Mouse (Mus musculus) kidney, embryonic 15.5 days (tissue): ENCODE data around the gene Fgfr2. TPM values are rescaled to one million over a fixed set of nuclear protein-coding genes. Genes with fewer than 3 reads are reported as not detected.

Source experiments
- ATAC-seq: fragments of 200-750 bp; cut with Nextera tagmentation; replicated peaks from 2 replicates; pipeline ENCODE4 v1.8.0; 2017; ENCODE audit warnings: moderate TSS enrichment; ENCODE audit not compliant: low FRiP score
- H3K27ac ChIP-seq: fragments of 300-500 bp; sonication (generic); 2 replicates; pipeline ENCODE4 v1.5.1; 2015; ENCODE audit warnings: mild to moderate bottlenecking, inconsistent platforms
- H3K27me3 ChIP-seq: fragments of 300-500 bp; sonication (generic); 2 replicates; pipeline ENCODE4 v1.6.1; 2015; ENCODE audit warnings: inconsistent platforms
- H3K36me3 ChIP-seq: fragments of 300-500 bp; sonication (generic); 2 replicates; pipeline ENCODE4 v1.6.1; 2015; ENCODE audit warnings: inconsistent platforms
- H3K4me1 ChIP-seq: fragments of 300-500 bp; sonication (generic); 2 replicates; pipeline ENCODE4 v1.6.1; 2015; ENCODE audit warnings: inconsistent platforms
- H3K4me2 ChIP-seq: fragments of 300-500 bp; sonication (generic); 2 replicates; pipeline ENCODE4 v1.6.1; 2015; ENCODE audit warnings: moderate library complexity, mild to moderate bottlenecking, inconsistent platforms
- H3K4me3 ChIP-seq: fragments of 300-500 bp; sonication (generic); replicated peaks from 2 replicates; pipeline ENCODE4 v1.5.1; 2015; ENCODE audit warnings: mild to moderate bottlenecking, inconsistent platforms
- H3K9ac ChIP-seq: fragments of 300-500 bp; sonication (generic); 2 replicates; pipeline ENCODE4 v1.6.1; 2015; ENCODE audit warnings: mild to moderate bottlenecking, inconsistent platforms
- H3K9me3 ChIP-seq: fragments of 300-500 bp; sonication (generic); replicated peaks from 2 replicates; pipeline ENCODE4 v1.6.1; 2016; ENCODE audit warnings: inconsistent platforms
- WGBS: fragments of 180-500 bp; shearing (Covaris S2); methylation state at CpG from one replicate; pipeline ENCODE4 v1.1.7; 2015; ENCODE audit warnings: mixed read lengths; 5-methylcytosine and 5-hydroxymethylcytosine counted together
- polyA plus RNA-seq: library from polyadenylated mRNA; unstranded; fragments of >200 nt; fragmentation: Nextera tagmentation; extraction: Ambion mirVana; gene quantifications from 2 replicates; pipeline ENCODE4 v1.2.1, GENCODE M21; 2015

Gene Fgfr2
- polyA plus RNA-seq, 1 experiment from 2014 or later = 104 TPM

DNA sequence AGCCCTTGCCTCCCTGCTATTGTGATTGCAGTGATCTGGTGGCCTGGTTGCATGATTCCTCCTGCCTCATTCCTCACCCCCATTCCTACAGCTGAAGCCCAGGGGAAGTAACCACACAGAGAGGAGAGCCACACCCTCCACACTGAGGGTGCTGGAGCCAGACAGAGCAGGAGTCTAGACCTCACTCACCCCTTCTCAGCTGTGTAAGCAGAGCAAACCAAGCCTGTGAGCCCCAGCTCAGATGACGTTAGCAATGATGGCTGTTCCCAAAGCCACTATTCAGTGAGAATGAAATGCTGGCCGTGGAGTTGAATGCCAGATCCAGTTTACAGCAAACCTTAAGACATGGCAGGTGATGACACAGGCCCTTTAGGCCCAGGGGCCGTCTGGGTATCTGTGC is 645.4 kb downstream of the Fgfr2 start:
- Histone ChIP-seq H3K36me3 (no peaks in the 10 kb centered on the region), H3K27ac (no peak overlapping the region), H3K9me3 (no peaks in the 10 kb centered on the region), H3K4me1 (peaks cover 7% of the 10 kb centered on the region), H3K9ac (no peak overlapping the region), H3K27me3 (no peaks in the 10 kb centered on the region), H3K4me2 (no peak overlapping the region), H3K4me3 (no peak overlapping the region)
- ATAC-seq = no peak
- 59% methylated on average over 3 of the region's 3 CpGs for WGBS

GRCm38 (mm10) chr7:132476491-132476890 is 646.7 kb downstream of the Fgfr2 start:
- Histone ChIP-seq H3K36me3 (no peaks in the 10 kb centered on the region), H3K27ac (no peak overlapping the region), H3K9me3 (no peaks in the 10 kb centered on the region), H3K4me3 (no peak overlapping the region), H3K4me2 (no peak overlapping the region), H3K27me3 (no peaks in the 10 kb centered on the region), H3K9ac (no peak overlapping the region), H3K4me1 (peaks cover 7% of the 10 kb centered on the region)
- WGBS = 90% methylated on average over 2 of the region's 2 CpGs
- ATAC-seq = no peak

DNA sequence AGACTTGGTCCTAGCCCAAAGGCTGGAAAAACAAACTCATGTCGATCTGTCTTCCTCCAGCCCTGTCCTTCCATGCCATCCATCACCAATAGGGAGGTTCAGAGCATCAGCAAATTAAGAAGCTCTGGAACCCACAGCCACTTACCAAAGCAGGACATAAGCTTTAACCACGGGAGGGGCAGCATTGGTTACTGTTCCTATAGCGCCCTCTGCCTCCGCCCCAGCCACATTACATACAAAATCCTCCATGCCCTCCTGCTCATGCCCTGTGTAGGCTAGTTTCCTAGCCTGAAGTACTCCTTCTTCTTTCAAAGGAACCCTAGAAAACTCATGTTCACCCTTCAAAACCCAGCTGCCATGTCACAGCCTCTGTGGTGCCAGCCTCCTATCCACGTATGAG is 648.1 kb downstream of the Fgfr2 start:
- Histone ChIP-seq H3K4me2 (no peak overlapping the region), H3K9me3 (no peaks in the 10 kb centered on the region), H3K36me3 (no peaks in the 10 kb centered on the region), H3K9ac (no peak overlapping the region), H3K4me1 (no peaks in the 10 kb centered on the region), H3K27ac (no peak overlapping the region), H3K27me3 (no peaks in the 10 kb centered on the region), H3K4me3 (no peak overlapping the region)
- 26% methylated on average over 5 of the region's 5 CpGs for WGBS
- no peak for ATAC-seq

GRCm38 (mm10) chr7:132471327-132471726 is 651.8 kb downstream of the Fgfr2 start:
- 52% methylated on average over 3 of the region's 3 CpGs for WGBS
- no peaks in the 10 kb centered on the region for H3K36me3 ChIP-seq
- ATAC-seq = no peak

DNA sequence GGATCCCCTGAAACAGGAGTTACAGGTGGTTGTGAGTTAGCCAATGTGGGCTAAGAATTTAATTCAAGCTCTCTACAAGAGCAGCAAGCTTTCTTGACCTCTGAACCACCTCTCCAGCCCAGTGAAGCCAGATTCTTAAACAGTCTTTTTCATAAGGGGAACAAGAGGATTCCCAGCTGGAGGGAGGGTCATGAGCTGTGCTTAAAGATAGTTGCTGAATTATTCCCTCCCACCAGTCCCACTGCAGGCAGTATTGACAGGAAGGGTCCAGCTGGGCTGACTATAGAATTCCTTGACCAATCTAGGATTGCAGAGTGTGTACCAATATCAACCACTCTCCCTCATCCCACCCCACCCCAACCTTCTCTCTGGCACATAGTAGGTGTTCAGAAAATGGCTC is 654.8 kb downstream of the Fgfr2 start:
- Histone ChIP-seq H3K9me3 (no peaks in the 10 kb centered on the region), H3K27ac (no peak overlapping the region), H3K27me3 (no peaks in the 10 kb centered on the region), H3K36me3 (no peaks in the 10 kb centered on the region), H3K9ac (no peak overlapping the region), H3K4me3 (no peak overlapping the region), H3K4me1 (no peaks in the 10 kb centered on the region), H3K4me2 (no peak overlapping the region)
- ATAC-seq = no peak

More at GRCm38 (mm10) chr7:132471327-132471726, 651.8 kb downstream of the Fgfr2 start:
- H3K27ac ChIP-seq = no peak overlapping the region
- H3K9ac ChIP-seq = no peak overlapping the region
- H3K9me3 ChIP-seq = no peaks in the 10 kb centered on the region
- H3K27me3 ChIP-seq = no peaks in the 10 kb centered on the region
- H3K4me2 ChIP-seq = no peak overlapping the region
- H3K4me1 ChIP-seq = no peaks in the 10 kb centered on the region
- no peak overlapping the region for H3K4me3 ChIP-seq

DNA sequence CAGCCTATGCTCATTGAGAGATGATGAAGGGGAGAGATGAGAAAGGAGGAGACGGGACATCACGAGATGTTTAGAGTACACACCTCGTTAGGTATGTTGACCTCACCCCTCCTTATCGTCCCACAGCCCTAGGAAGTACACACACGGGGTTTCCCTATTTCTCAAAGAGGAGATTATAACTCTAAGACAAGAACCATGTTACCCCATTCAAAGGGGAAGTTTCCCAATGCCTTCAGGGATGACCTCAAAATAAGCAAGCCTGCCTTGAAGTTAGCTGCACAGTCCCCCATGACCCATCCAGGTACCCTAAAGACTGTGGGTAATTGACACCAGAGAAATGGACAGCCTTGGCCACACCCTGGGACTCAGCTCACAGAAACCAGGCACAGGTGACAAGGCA is 657.3 kb downstream of the Fgfr2 start:
- 90% methylated on average over 5 of the region's 5 CpGs for WGBS
- H3K4me1 ChIP-seq = no peaks in the 10 kb centered on the region
- H3K4me2 ChIP-seq = no peak overlapping the region

DNA sequence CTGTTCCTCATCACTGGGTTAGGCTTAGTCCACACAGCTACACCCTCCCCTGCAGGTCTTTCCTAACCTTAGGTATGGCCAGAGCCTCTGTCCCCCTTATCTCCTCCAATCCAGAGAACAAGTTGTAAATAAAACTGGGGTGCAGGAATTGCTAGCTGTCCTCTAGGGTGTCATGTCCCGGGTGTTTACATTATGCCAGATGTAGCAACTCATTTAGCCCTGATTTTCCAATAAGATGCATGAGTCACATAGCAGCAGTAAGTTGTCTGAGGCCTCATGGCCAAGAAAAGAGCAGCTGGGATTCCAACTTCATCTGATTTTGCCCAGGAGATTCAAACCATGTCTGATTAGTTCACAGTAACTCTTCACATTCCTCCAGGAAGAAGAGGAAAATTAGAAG is 658.3 kb downstream of the Fgfr2 start:
- H3K9ac ChIP-seq = no peak overlapping the region
- no peak overlapping the region for H3K4me3 ChIP-seq
- H3K9me3 ChIP-seq = no peaks in the 10 kb centered on the region
- H3K27ac ChIP-seq = no peak overlapping the region
- H3K4me1 ChIP-seq = no peaks in the 10 kb centered on the region
- WGBS = 80% methylated on average over 1 of the region's 1 CpGs
- no peak for ATAC-seq
- no peaks in the 10 kb centered on the region for H3K36me3 ChIP-seq
- H3K27me3 ChIP-seq = no peaks in the 10 kb centered on the region
- H3K4me2 ChIP-seq = no peak overlapping the region

More for the DNA sequence above, 657.3 kb downstream of the Fgfr2 start:
- H3K27me3 ChIP-seq = no peaks in the 10 kb centered on the region
- H3K9ac ChIP-seq = no peak overlapping the region
- ATAC-seq = no peak
- no peak overlapping the region for H3K4me3 ChIP-seq
- H3K27ac ChIP-seq = no peak overlapping the region
- H3K36me3 ChIP-seq = no peaks in the 10 kb centered on the region
- H3K9me3 ChIP-seq = no peaks in the 10 kb centered on the region

GRCm38 (mm10) chr7:132458493-132458892 is 664.7 kb downstream of the Fgfr2 start:
- 56% methylated on average over 7 of the region's 7 CpGs for WGBS
- Histone ChIP-seq H3K4me1 (0 out of 2 replicates have a peak, but pooled peaks cover 2% of the 10 kb centered on the region), H3K9ac (no peak overlapping the region), H3K36me3 (no peaks in the 10 kb centered on the region), H3K27me3 (no peaks in the 10 kb centered on the region), H3K9me3 (no peaks in the 10 kb centered on the region), H3K27ac (no peak overlapping the region), H3K4me3 (no peak overlapping the region), H3K4me2 (no peak overlapping the region)
- ATAC-seq = no peak

GRCm38 (mm10) chr7:132455071-132455720 is 668.0 kb downstream of the Fgfr2 start:
- Histone ChIP-seq H3K27ac (no peak overlapping the region), H3K27me3 (no peaks in the 10 kb centered on the region), H3K4me1 (0 out of 2 replicates have a peak, but pooled peaks cover 2% of the 10 kb centered on the region), H3K9me3 (no peaks in the 10 kb centered on the region), H3K36me3 (no peaks in the 10 kb centered on the region), H3K9ac (no peak overlapping the region), H3K4me2 (no peak overlapping the region), H3K4me3 (no peak overlapping the region)
- WGBS = 42% methylated on average over 11 of the region's 11 CpGs
- ATAC-seq = no peak

DNA sequence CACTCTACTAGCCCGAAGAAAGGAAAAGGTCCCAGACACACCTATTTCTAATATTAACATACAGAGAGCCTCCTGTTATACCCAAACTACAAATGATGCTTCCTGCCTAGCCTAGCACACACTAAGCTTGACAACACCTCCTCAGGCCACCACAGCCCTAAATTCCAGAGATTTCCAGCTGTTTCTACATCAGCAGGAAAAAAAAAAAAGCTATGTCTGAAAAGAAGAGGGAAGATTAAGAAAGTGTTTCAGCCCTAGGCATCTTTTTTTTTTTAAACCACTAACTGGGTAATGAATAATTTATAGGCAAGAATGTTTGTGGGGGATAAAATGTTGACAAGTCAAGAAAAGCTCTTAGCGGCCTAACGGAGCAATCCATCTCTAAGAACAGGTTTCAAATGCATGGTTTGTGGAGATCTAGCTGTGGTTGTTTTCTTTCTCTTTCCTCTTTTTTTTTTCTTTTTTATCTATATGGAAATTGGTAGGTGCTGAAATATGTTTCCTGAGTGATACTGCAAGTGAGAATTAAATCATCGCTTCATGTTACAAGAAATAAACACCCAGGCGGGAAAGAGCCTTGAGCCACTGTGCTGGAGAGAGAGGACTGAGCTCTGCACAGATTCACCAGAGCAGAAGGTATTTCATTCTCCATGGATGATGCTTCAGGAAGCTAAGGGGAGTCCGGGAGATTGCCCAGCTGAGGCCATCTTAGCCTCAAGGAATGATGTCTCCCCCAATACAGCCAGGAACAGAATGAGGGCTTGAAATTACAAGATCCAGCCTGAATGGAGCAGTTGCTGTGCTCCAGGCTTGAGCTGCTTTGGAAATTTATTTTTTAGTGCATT is 673.0 kb downstream of the Fgfr2 start:
- Histone ChIP-seq H3K36me3 (no peaks in the 10 kb centered on the region), H3K4me2 (no peak overlapping the region), H3K4me1 (no peaks in the 10 kb centered on the region), H3K27ac (no peak overlapping the region), H3K4me3 (no peak overlapping the region), H3K9ac (no peak overlapping the region), H3K9me3 (no peaks in the 10 kb centered on the region), H3K27me3 (no peaks in the 10 kb centered on the region)
- WGBS = 71% methylated on average over 6 of the region's 6 CpGs
- ATAC-seq = no peak

DNA sequence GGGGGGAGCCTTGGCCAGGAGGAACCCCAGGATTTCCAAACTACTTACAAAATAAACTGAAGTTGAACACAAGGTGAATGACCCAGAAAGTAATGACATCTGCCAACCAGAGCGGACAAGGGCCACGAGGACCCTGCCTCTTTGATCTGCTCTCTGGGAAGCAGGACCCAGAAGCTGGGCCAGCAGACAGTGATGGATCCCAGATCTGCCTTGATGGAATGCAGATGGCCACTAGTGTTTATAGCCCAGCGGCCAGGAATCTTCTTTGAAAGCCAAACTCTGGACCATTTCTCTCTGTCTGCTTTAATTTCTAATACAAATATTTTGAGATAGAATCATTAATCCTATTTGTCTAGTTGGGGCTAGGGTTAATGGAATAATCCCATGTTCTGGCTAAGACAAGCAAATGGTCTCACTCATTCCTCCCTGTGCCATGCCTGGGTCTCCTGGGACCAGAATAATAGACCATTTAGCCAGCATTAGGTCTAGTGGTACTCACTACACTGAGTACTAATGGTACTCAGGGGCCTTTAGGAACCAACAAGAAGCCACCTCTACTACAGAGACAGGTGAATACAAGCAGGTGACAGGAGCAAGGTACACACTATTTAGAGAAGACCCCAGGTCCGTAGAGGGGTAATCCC is 674.5 kb downstream of the Fgfr2 start:
- Histone ChIP-seq H3K36me3 (no peaks in the 10 kb centered on the region), H3K4me1 (no peaks in the 10 kb centered on the region), H3K9ac (no peak overlapping the region), H3K27ac (no peak overlapping the region), H3K27me3 (no peaks in the 10 kb centered on the region), H3K4me3 (no peak overlapping the region), H3K9me3 (no peaks in the 10 kb centered on the region), H3K4me2 (no peak overlapping the region)
- ATAC-seq = no peak
- 52% methylated on average over 4 of the region's 4 CpGs for WGBS

- Histone ChIP-seq H3K27ac (no peak overlapping the region), H3K9me3 (no peaks in the 10 kb centered on the region), H3K4me1 (no peaks in the 10 kb centered on the region), H3K4me3 (no peak overlapping the region), H3K27me3 (no peaks in the 10 kb centered on the region), H3K36me3 (no peaks in the 10 kb centered on the region), H3K4me2 (no peak overlapping the region), H3K9ac (no peak overlapping the region)
- WGBS = 76% methylated on average over 5 of the region's 5 CpGs
- no peak for ATAC-seq
Measured at GRCm38 (mm10) chr7:132447558-132447957, 675.6 kb downstream of the Fgfr2 start.
